Mouse (Mus musculus) G1E-ER4 (cell line): ENCODE results near the gene Spin2-ps6. TPM values are rescaled to one million over a fixed set of nuclear protein-coding genes. Genes with fewer than 3 reads are reported as not detected.
"Not testable (repeated sequence)": the region's sequence is repeated elsewhere in the genome, so short reads cannot be mapped to it uniquely, and the experiment has no call there.

Experiments used
- GATA1 ChIP-seq: IDR thresholded peaks from one replicate; pipeline ENCODE4 v1.8.0; 2012; ENCODE audit warnings: low read length, inconsistent platforms
- polyA plus RNA-seq: library from polyadenylated mRNA; stranded (reverse); fragments of >175 nt; gene quantifications from 2 replicates; pipeline ENCODE4 v1.2.3, GENCODE M21; 2012

Spin2-ps6 gene
- polyA plus RNA-seq, result not detected in 2 replicates

GRCm38 (mm10) chrX:33234569-33234968, at the start of gene Spin2-ps6:
Gene Spin2-ps6, plus strand, starts transcription at chrX:33234869.
- not testable (repeated sequence) for TF ChIP-seq GATA1

Other genes with a start within 250 kb of the Spin2-ps6 start
- not detected in 2 replicates for gene Btbd35f12, start 78.5 kb downstream of the Spin2-ps6 start, polyA plus RNA-seq